Mouse (Mus musculus) frontal cortex, postnatal 36 days (tissue): ENCODE measurements around the gene Prn.

Experiments
- DNase-seq, 2 experiments: peaks; one replicate each; pipeline ENCODE4 v3.0.0; 2022; ENCODE audit warnings: low spot score in 2 of 2

Prn gene

DNA sequence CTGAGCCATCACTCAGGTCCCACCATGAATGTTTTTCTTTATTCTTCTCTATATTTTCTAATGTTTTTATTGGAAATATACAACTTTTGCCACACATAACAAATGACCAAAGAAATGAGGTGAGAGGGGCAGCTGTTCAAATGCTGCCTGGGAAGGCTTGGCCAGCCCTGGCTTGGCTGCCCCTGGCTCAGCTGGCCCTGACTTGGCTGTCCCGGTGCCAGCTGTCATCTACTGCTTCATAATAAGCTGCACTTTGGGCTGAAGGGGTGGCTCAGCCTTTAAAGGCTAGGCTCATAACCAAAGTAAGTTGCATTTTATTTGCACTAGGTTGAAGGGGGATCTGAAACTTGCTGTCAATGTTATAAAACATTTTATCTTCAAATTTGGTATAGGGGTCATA, 2.9 kb upstream of the Prn start:
- DNase-seq = no peak

DNA sequence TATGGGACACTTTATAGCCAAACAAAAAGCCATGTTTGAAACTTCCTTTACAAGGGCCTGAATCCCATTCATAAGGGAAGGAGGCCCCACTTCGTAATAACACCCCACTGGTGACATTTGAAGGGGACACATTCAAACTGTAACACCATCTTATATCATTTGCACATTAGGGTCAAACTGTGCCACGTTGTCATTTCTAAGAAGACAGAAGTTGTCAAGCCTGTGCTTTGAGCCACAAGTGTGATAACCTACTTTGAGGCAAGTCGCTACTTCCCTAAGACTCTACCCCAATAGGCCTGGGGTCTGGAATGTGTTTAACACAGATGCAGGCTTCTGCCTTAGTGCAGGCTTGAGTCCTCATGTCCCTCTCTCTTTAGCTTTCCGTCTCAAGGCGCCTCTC, 2.4 kb upstream of the Prn start:
- DNase-seq = no peak

- DNase-seq = no peak
Observed at GRCm38 (mm10) chr2:131908351-131908861, 1.4 kb upstream of the Prn start.

DNA sequence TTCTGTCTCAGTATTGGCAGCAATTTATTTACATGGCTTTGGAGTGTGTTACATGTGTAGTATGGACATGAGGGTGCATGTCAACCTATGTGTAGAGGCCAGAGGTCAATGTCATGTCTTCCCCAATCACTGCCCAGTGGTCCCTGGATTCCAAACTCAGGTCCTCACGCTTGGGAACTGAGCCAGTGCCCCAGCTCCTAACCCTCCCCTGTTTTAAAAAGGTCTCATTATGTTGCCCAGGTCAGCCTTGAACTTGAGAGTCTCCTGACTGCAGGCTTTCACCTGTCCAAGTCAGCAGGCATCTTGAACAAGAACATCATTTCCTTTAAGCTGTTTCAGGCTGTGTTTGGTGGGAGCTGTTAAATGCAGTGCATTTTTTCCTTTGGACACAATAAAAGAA, 851 bp upstream of the Prn start:
- no peak for DNase-seq

GRCm38 (mm10) chr2:131910847-131911246, 1.1 kb downstream of the Prn start:
- DNase-seq = no peak

DNA sequence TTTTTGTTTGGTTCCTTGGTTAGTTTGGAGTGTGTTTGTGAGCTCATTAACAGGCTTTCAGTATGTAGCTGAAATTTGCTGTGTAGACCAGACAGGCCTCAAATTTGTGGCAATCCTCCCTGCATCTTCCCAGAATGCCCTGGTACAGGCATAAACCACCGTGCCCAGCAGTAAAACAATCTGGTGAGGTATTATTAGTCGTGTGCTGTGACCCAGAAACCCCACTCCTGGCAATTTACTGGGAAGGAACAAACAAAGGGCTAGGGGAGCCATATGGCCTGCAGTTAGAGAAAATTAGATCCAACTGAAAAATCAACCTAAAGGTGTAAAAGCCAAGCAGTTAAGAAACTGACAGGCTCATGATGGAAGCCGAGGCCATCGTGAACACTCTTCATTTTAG, 1.6 kb downstream of the Prn start:
- no peak for DNase-seq

- DNase-seq = no peak
Observed at GRCm38 (mm10) chr2:131912526-131913258, 2.9 kb downstream of the Prn start.

DNA sequence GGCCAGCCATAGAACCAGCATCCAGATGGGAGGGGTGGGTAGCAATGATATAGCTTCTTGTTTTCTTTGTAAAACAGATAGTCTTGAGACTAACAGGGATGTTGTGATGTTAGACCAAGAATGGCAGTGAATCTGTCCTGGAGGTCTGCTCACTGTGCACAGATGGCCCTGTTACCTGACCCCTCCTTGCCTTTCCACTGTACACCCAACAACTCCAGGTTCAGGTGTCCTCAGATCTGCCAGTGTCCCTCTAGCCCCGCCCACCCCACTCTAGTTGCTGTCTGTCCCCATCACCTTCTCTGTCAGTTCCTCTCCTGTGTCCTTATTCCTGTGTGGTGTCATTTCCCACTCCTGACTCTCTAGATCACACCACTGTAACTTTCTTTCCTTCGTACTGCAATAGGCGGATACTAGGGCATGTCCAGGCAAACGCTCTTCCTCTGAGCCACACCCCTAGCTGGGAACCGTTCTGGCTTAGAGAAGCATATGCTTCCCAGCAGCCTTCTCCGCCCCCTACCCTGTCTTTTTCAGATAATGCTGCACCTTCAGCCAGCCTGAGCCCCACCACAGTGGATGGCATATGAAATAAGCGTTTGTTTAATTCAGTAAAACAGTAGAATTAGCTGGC, 22.6 kb downstream of the Prn start:
- DNase-seq = no peak

DNA sequence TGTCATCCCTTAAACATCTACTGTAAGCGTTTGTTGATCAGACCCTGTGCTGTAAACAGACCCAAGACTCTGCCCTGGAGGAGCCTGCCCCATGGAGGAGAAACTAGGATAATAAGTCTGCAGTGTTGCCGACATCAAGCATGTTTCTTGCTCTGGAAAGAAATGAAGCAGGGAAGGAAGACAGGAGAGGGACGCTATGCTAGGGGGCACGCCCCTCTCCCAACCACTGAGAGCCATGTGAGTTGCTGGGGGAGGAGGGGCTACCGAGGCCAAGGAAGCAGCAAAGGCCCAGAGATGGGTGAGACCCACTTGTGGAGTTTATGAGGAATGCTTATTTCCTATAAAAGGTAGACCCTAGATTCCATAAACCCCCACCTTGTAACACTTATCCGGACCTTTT, 23.3 kb downstream of the Prn start:
- DNase-seq = no peak

GRCm38 (mm10) chr2:131933598-131933997, 23.8 kb downstream of the Prn start:
- DNase-seq = peak in 1 of 2 experiments; percentile 45

DNA sequence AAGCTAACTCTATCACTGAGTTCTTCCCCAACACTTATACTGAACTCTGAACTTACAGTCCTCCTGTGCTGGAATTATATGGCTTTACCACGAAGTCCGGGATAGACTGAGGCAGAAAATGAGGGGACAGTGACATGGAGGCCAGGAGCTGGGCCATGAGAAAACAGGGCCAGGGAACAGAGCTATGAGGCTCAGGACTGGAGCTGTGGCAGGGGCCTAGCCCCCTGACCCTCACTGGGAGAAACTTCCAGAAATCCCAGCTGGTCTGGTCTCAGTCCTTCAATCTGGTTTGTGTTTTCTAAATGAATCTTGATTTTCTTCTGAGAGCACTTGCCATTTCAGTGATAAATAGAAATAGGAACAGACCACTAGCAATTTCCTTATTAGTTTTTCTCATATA, 24.5 kb downstream of the Prn start:
- DNase-seq = no peak

DNA sequence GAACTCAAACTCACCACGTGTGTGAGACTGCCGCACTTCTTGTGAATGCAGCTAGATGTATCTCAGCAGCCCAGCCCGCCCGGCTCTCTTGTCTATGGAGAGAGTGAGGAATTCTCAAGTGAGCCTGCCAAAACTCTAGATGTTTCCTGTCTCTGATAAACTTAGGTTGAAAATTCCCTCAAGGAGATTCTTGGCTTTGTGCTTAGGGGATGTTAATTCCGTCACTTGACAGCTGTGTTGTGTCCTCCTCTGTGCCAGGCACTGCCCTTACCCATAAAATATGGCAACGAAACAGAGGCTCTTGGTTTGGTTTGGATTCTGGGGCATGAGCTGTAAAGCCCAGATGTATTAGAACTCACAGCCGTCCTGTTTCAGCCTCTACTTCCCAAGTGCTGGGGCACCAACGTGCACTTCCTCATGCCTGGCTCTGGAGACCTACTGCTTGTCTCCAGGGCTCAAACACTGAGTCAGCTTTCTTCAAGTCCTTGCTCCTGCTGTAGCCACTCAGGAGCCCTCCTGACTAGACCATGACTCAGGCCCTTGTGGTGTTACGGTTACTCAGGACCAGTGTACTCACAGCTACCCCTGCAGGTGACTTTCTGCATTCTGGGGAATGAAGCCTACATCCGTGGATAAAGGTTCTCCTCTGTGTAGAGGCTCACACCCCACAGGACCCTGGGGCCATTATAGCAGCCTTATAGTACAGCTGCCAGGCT, 25.8 kb downstream of the Prn start:
- no peak for DNase-seq

- DNase-seq = no peak
Observed at GRCm38 (mm10) chr2:131936410-131936809, 26.7 kb downstream of the Prn start.

DNA sequence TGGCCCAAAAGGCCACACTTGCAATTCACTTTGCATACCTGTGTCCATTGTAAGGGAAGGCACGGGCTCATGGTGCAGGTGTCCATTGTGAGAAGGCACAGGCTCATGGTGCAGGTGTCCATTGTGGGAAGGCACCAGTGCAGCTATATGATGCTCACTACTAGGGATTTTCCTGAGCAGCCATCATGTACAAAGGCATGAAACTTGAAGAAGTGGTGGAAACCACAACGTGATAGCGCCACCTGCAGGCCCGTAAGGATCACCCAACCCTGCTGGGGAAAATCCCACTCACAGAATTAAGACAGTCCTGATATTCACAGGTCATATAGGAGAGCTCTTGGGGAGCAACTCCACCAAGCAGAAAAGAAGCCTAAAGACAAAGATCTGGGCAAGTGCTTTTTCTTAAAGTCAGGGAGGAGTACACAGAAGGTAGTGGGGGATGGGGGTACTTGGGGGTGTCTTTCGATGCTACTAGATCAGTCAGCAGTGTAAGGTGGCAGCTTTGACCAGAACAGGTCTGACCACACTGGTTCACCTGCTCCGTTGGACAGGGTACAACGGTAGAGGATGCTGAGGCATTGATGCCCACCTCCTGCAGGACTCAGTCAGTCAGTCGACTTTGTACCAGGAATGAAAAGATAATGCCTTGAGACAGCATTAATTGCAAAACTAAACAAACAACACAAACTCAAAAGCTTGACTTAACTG, 29.8 kb downstream of the Prn start:
- DNase-seq = peak; percentile 53 to 73

DNA sequence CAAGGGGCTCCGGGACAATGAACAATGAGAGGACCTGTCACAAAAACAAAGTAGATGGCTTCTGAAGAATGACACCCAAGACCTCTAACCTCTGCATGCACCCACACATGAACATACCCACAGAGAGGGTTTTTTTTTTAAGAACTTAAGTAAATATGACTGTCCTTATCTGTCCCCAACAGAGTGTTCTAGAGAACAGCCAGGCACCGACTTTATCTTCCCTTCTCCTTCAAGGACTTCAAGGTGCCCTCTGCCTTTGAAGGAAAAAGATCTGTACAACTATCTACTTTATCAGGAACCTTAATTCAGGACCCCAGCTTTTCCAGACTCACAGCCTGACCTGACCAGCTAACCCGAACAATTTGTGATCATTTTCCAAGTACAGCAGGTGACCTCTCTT, 30.7 kb downstream of the Prn start:
- no peak for DNase-seq

GRCm38 (mm10) chr2:131941501-131941900, 31.7 kb downstream of the Prn start:
- no peak for DNase-seq

- no peak for DNase-seq
Observed at GRCm38 (mm10) chr2:131944370-131944769, 34.6 kb downstream of the Prn start.

DNA sequence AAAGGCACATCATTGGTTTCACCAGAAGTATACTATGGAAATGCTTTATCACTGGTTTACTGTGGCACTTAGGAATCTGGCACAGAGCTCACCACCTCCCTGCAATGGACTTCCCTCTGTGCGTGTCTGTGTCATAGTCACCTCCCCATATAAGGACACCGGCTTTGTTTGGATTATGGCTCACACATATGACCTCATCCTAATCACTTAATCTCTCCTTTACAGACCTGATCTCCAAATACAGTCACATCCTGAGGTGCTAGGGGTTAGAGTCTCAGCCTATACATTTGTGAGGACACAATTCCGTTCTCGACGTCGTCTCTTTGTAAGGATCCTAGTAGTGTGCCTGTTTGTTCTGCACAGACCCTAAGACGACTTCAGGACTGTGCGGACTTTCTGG, 35.5 kb downstream of the Prn start:
- no peak for DNase-seq

DNA sequence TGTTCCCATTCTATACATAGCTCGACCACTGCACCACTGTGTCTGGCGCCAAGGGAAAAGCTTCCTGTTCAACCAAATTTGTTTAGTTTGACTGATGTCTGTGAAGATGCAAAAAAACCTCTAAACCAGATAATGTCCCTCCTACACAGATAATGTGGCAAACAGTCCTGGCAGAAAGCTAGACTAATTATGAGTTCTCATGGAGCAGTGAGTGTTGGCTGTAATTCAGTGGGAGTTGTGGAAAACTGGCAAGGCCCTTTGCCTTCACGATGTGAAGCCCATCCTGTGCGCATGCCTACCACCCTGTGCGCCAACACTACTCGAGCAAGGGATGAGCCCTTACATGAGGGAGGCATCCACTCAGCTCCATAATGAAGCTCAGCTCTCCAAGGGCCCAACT, 36.0 kb downstream of the Prn start:
- no peak for DNase-seq

DNA sequence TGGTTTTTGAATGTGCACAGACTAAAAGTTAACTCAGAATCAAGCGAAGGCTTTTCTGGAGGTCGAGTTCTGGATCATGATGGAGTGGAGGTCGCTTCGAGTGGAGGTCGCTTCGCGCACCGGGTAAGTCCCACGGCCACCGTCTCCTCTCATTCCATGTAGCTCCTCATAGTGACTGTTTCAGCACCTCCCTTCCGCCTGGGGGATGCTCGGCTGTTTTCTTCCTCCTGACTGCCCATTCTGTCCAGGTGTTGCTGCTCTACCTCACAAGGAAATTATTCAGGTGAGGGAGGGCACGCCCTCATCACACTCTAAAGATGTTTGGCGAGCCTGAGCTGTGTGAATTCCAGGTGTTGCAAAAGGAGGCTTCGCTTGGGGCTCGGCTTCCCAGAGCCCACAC, 36.6 kb downstream of the Prn start:
- DNase-seq = no peak

GRCm38 (mm10) chr2:131948156-131948555, 38.4 kb downstream of the Prn start:
- no peak for DNase-seq

- DNase-seq = no peak
Observed at GRCm38 (mm10) chr2:131948916-131949639, 39.3 kb downstream of the Prn start.
